Mouse (Mus musculus): ENCODE measurements around the gene Perp. TPM values are rescaled to one million over a fixed set of nuclear protein-coding genes. Genes with fewer than 3 reads are reported as not detected.

The Perp gene
- polyA plus RNA-seq, 1 experiment from 2014 or later: 17.0 TPM

GRCm38 (mm10) chr10:18845287-18845662 is 455 bp downstream of the Perp start:
- Histone ChIP-seq H3K9ac (peak overlapping the region; percentile 49), H3K4me3 (replicated peaks) (peak overlapping the region; percentile 58), H3K9me3 (replicated peaks) (no peaks in the 10 kb centered on the region), H3K27ac (0 out of 2 replicates have a peak overlapping the region, but pooled peaks have one; percentile 27), H3K4me2 (peak overlapping the region; percentile 93), H3K4me1 (peaks cover 10% of the 10 kb centered on the region), H3K27me3 (peaks cover 57% of the 10 kb centered on the region), H3K36me3 (no peaks in the 10 kb centered on the region)
- WGBS: 4% methylated on average over 18 of the region's 18 CpGs
- no peak for ATAC-seq (replicated peaks; ENCODE audit: low FRiP score)

GRCm38 (mm10) chr10:18845711-18846110 is 891 bp downstream of the Perp start:
- H3K9ac ChIP-seq: no peak overlapping the region
- peaks cover 57% of the 10 kb centered on the region for H3K27me3 ChIP-seq
- no peak overlapping the region for H3K27ac ChIP-seq
- peak overlapping the region; percentile 93; the same call in 1 of the 2 replicates for H3K4me2 ChIP-seq
- peaks cover 10% of the 10 kb centered on the region for H3K4me1 ChIP-seq
- WGBS: 52% methylated on average over 4 of the region's 4 CpGs
- no peaks in the 10 kb centered on the region for H3K9me3 ChIP-seq (replicated peaks)
- H3K4me3 ChIP-seq (replicated peaks): no peak overlapping the region
- ATAC-seq (replicated peaks; ENCODE audit: low FRiP score): no peak
- no peaks in the 10 kb centered on the region for H3K36me3 ChIP-seq

- H3K27ac ChIP-seq: no peak overlapping the region
- no peak for ATAC-seq (replicated peaks; ENCODE audit: low FRiP score)
- H3K9me3 ChIP-seq (replicated peaks): no peaks in the 10 kb centered on the region
- peaks cover 54% of the 10 kb centered on the region for H3K27me3 ChIP-seq
- no peak overlapping the region for H3K4me2 ChIP-seq
- peaks cover 10% of the 10 kb centered on the region for H3K4me1 ChIP-seq
- H3K9ac ChIP-seq: no peak overlapping the region
- no peaks in the 10 kb centered on the region for H3K36me3 ChIP-seq
- 80% methylated on average over 8 of the region's 8 CpGs for WGBS
- H3K4me3 ChIP-seq (replicated peaks): no peak overlapping the region
These were observed 1.8 kb downstream of the Perp start for GRCm38 (mm10) chr10:18846474-18847264.

- H3K9me3 ChIP-seq (replicated peaks): no peaks in the 10 kb centered on the region
- peaks cover 2% of the 10 kb centered on the region; the same call in 1 of the 2 replicates for H3K4me1 ChIP-seq
- H3K27ac ChIP-seq: no peak overlapping the region
- WGBS: 84% methylated on average over 4 of the region's 4 CpGs
- no peak for ATAC-seq (replicated peaks; ENCODE audit: low FRiP score)
- no peak overlapping the region for H3K9ac ChIP-seq
- no peak overlapping the region for H3K4me3 ChIP-seq (replicated peaks)
- H3K36me3 ChIP-seq: no peaks in the 10 kb centered on the region
- H3K4me2 ChIP-seq: no peak overlapping the region
- peaks cover 23% of the 10 kb centered on the region for H3K27me3 ChIP-seq
These were observed 5.4 kb downstream of the Perp start for GRCm38 (mm10) chr10:18850177-18850576.

GRCm38 (mm10) chr10:18853417-18853816 is 8.6 kb downstream of the Perp start:
- 83% methylated on average over 7 of the region's 7 CpGs for WGBS
- H3K27me3 ChIP-seq: peaks cover 4% of the 10 kb centered on the region; the same call in 1 of the 2 replicates
- H3K9me3 ChIP-seq (replicated peaks): no peaks in the 10 kb centered on the region
- no peaks in the 10 kb centered on the region for H3K4me1 ChIP-seq
- H3K4me3 ChIP-seq (replicated peaks): no peak overlapping the region
- no peak for ATAC-seq (replicated peaks; ENCODE audit: low FRiP score)
- no peak overlapping the region for H3K9ac ChIP-seq
- H3K27ac ChIP-seq: no peak overlapping the region
- no peaks in the 10 kb centered on the region for H3K36me3 ChIP-seq
- H3K4me2 ChIP-seq: no peak overlapping the region

GRCm38 (mm10) chr10:18857244-18857643 is 12.4 kb downstream of the Perp start:
- H3K4me3 ChIP-seq (replicated peaks): no peak overlapping the region
- no peaks in the 10 kb centered on the region for H3K4me1 ChIP-seq
- no peak overlapping the region for H3K27ac ChIP-seq
- H3K27me3 ChIP-seq: no peaks in the 10 kb centered on the region
- H3K36me3 ChIP-seq: no peaks in the 10 kb centered on the region
- no peak overlapping the region for H3K9ac ChIP-seq
- H3K4me2 ChIP-seq: no peak overlapping the region
- WGBS: 66% methylated on average over 4 of the region's 4 CpGs
- no peak for ATAC-seq (replicated peaks; ENCODE audit: low FRiP score)
- no peaks in the 10 kb centered on the region for H3K9me3 ChIP-seq (replicated peaks)

- 58% methylated on average over 3 of the region's 3 CpGs for WGBS
- ATAC-seq (replicated peaks; ENCODE audit: low FRiP score): 0 out of 2 replicates have a peak, but pooled peaks have one; percentile 33
- H3K9me3 ChIP-seq (replicated peaks): no peaks in the 10 kb centered on the region
- H3K9ac ChIP-seq: no peak overlapping the region
- H3K4me2 ChIP-seq: no peak overlapping the region
- H3K27ac ChIP-seq: no peak overlapping the region
- H3K27me3 ChIP-seq: no peaks in the 10 kb centered on the region
- no peaks in the 10 kb centered on the region for H3K4me1 ChIP-seq
- H3K36me3 ChIP-seq: no peaks in the 10 kb centered on the region
- H3K4me3 ChIP-seq (replicated peaks): no peak overlapping the region
These were observed 14.8 kb downstream of the Perp start for GRCm38 (mm10) chr10:18859632-18860031.

GRCm38 (mm10) chr10:18860119-18860824 is 15.5 kb downstream of the Perp start:
- 64% methylated on average over 5 of the region's 5 CpGs for whole genome bisulfite sequencing
- H3K9me3 ChIP-seq (replicated peaks): no peaks in the 10 kb centered on the region
- no peak overlapping the region for H3K9ac ChIP-seq
- H3K27ac ChIP-seq: no peak overlapping the region
- no peaks in the 10 kb centered on the region for H3K4me1 ChIP-seq
- no peak overlapping the region for H3K4me2 ChIP-seq
- no peaks in the 10 kb centered on the region for H3K36me3 ChIP-seq
- no peaks in the 10 kb centered on the region for H3K27me3 ChIP-seq
- H3K4me3 ChIP-seq (replicated peaks): no peak overlapping the region
- no peak for ATAC-seq (replicated peaks; ENCODE audit: low FRiP score)

GRCm38 (mm10) chr10:18860831-18861230 is 16.0 kb downstream of the Perp start:
- H3K36me3 ChIP-seq: no peaks in the 10 kb centered on the region
- no peaks in the 10 kb centered on the region for H3K9me3 ChIP-seq (replicated peaks)
- H3K9ac ChIP-seq: no peak overlapping the region
- H3K27ac ChIP-seq: no peak overlapping the region
- no peak overlapping the region for H3K4me2 ChIP-seq
- no peak for ATAC-seq (replicated peaks; ENCODE audit: low FRiP score)
- WGBS: 85% methylated on average over 11 of the region's 11 CpGs
- H3K27me3 ChIP-seq: no peaks in the 10 kb centered on the region
- no peaks in the 10 kb centered on the region for H3K4me1 ChIP-seq
- no peak overlapping the region for H3K4me3 ChIP-seq (replicated peaks)

- H3K9me3 ChIP-seq (replicated peaks): no peaks in the 10 kb centered on the region
- no peak overlapping the region for H3K9ac ChIP-seq
- no peaks in the 10 kb centered on the region for H3K36me3 ChIP-seq
- no peak for ATAC-seq (replicated peaks; ENCODE audit: low FRiP score)
- H3K4me2 ChIP-seq: no peak overlapping the region
- 81% methylated on average over 4 of the region's 4 CpGs for WGBS
- H3K4me1 ChIP-seq: no peaks in the 10 kb centered on the region
- H3K27ac ChIP-seq: no peak overlapping the region
- H3K4me3 ChIP-seq (replicated peaks): no peak overlapping the region
- H3K27me3 ChIP-seq: no peaks in the 10 kb centered on the region
These were observed 16.6 kb downstream of the Perp start for GRCm38 (mm10) chr10:18861418-18861817.

GRCm38 (mm10) chr10:18863332-18863731 is 18.5 kb downstream of the Perp start:
- ATAC-seq (replicated peaks; ENCODE audit: low FRiP score): no peak
- H3K4me3 ChIP-seq (replicated peaks): no peak overlapping the region
- no peak overlapping the region for H3K27ac ChIP-seq
- H3K27me3 ChIP-seq: no peaks in the 10 kb centered on the region
- no peak overlapping the region for H3K9ac ChIP-seq
- H3K9me3 ChIP-seq (replicated peaks): no peaks in the 10 kb centered on the region
- H3K4me2 ChIP-seq: no peak overlapping the region
- WGBS: 83% methylated on average over 4 of the region's 4 CpGs
- no peaks in the 10 kb centered on the region for H3K4me1 ChIP-seq
- no peaks in the 10 kb centered on the region for H3K36me3 ChIP-seq

- no peak overlapping the region for H3K4me3 ChIP-seq (replicated peaks)
- no peaks in the 10 kb centered on the region for H3K36me3 ChIP-seq
- 0 out of 2 replicates have a peak overlapping the region, but pooled peaks have one; percentile 32 for H3K27ac ChIP-seq
- no peak overlapping the region for H3K9ac ChIP-seq
- no peaks in the 10 kb centered on the region for H3K9me3 ChIP-seq (replicated peaks)
- ATAC-seq (replicated peaks; ENCODE audit: low FRiP score): no peak
- no peaks in the 10 kb centered on the region for H3K4me1 ChIP-seq
- H3K4me2 ChIP-seq: no peak overlapping the region
- H3K27me3 ChIP-seq: no peaks in the 10 kb centered on the region
- WGBS: 59% methylated on average over 5 of the region's 5 CpGs
These were observed 19.9 kb downstream of the Perp start for GRCm38 (mm10) chr10:18864753-18865152.

Data from kidney, embryonic 15.5 days (tissue).